Mouse (Mus musculus): ENCODE data around the gene Timm8a1. TPM values are rescaled to one million over a fixed set of nuclear protein-coding genes. Genes with fewer than 3 reads are reported as not detected.

Gene Timm8a1
- total RNA-seq, 2 experiments from 2014 or later = 17.4 to 18.0 TPM

GRCm38 (mm10) chrX:134533346-134533745, 8.3 kb downstream of the Timm8a1 start:
- DNase-seq (ENCODE audit: low spot score in 2 of 2) = no peak

- DNase-seq (ENCODE audit: low spot score in 2 of 2) = no peak
Observed at GRCm38 (mm10) chrX:134525260-134525659, 16.4 kb downstream of the Timm8a1 start.

- no peak for DNase-seq (ENCODE audit: low spot score in 2 of 2)
Observed at GRCm38 (mm10) chrX:134523772-134524171, 17.9 kb downstream of the Timm8a1 start.

GRCm38 (mm10) chrX:134509473-134509872, 32.2 kb downstream of the Timm8a1 start:
- DNase-seq (ENCODE audit: low spot score in 2 of 2) = no peak

- no peak for DNase-seq (ENCODE audit: low spot score in 2 of 2)
Observed at GRCm38 (mm10) chrX:134507977-134508376, 33.7 kb downstream of the Timm8a1 start.

GRCm38 (mm10) chrX:134500651-134501050, 41.0 kb downstream of the Timm8a1 start:
- DNase-seq (ENCODE audit: low spot score in 2 of 2) = no peak

Other genes starting within 250 kb of the Timm8a1 start
- 10 to 100 TPM; 45.9 to 53.8 TPM for gene Tmem35a, start 246.6 kb downstream of the Timm8a1 start, total RNA-seq (2021)
- gene Cenpi, start 233.8 kb downstream of the Timm8a1 start, total RNA-seq (2021) = under 1 TPM in 1 of 2 experiments, not detected in 1; 0.25 TPM
- 10 to 100 TPM; 32.1 to 47.9 TPM for gene Drp2, start 137.3 kb downstream of the Timm8a1 start, total RNA-seq (2021)
- not detected for gene Taf7l, start 65.4 kb downstream of the Timm8a1 start, total RNA-seq (2021)
- 1 to 10 TPM in 1 of 2 experiments, under 1 TPM in 1; 0.74 to 1.1 TPM for gene Btk, start 41.7 kb upstream of the Timm8a1 start, total RNA-seq (2021)
- 100 to 1,000 TPM; 151 to 153 TPM for gene Rpl36a, start 43.8 kb upstream of the Timm8a1 start, total RNA-seq (2021)
- gene Gla, start 59.3 kb upstream of the Timm8a1 start, total RNA-seq (2021) = 1 to 10 TPM; 9.5 to 9.8 TPM
- 100 to 1,000 TPM; 153 to 156 TPM for gene Hnrnph2, start 59.3 kb upstream of the Timm8a1 start, total RNA-seq (2021)
- gene Armcx4, start 144.7 kb upstream of the Timm8a1 start, total RNA-seq (2021) = 10 to 100 TPM; 31.6 to 32.8 TPM
- gene Armcx1, start 176.1 kb upstream of the Timm8a1 start, total RNA-seq (2021) = 10 to 100 TPM; 53.7 to 60.1 TPM
- gene Armcx6, start 209.6 kb upstream of the Timm8a1 start, total RNA-seq (2021) = 1 to 10 TPM; 7.1 to 7.8 TPM
- 10 to 100 TPM; 72.3 to 85.6 TPM for gene Armcx3, start 214.7 kb upstream of the Timm8a1 start, total RNA-seq (2021)

All from layer of hippocampus, adult 18-20 months (tissue).